Mouse (Mus musculus): Measurements from ENCODE around the gene Igfbpl1. TPM values are rescaled to one million over a fixed set of nuclear protein-coding genes. Genes with fewer than 3 reads are reported as not detected.

Gene Igfbpl1
- polyA plus RNA-seq, 1 experiment from 2014 or later: 0.11 TPM

DNA sequence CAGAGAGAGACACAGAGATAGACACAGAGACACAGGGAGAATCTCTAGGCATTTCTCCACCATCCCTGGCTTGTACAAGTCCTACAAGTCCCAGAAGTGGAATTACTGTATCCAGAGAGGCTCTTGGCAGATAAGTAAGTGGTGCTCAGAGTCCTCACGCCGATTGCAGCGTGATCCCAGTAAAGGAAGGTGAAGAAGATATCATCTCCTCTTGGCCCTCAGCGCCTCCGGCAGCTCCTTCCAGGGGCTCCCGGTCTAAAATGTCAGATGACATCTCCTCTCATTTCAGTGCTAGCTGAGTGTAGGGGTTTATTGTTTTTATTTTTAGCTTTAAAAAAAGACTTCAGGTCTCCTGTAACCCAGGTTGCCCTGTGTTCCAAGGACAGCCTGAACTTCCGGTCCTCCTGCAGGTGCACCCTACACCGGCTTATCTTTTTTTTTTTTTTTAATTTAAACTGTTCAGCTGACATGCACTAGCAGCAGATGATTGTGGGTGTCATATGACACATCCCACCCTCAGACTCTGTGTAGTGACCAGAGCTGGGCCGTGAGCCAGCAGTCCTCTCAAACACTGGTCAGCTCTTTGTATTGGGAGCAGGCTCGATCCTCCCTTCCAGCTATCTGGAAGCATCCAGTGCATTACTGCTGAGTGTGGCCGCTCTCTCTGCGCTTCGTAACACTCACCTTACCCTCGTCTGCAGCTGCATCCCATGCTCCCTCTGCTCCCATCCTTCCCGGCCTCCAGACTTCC, 26.9 kb upstream of the Igfbpl1 start:
- Histone ChIP-seq H3K27me3 (ENCODE audit: insufficient read depth, low read length) (no peaks in the 10 kb centered on the region), H3K27ac (ENCODE audit: low read depth) (no peak overlapping the region), H3K9ac (no peak overlapping the region), H3K4me3 (ENCODE audit: low read depth, low read length) (no peak overlapping the region), H3K36me3 (ENCODE audit: insufficient read depth) (no peaks in the 10 kb centered on the region), H3K4me1 (ENCODE audit: insufficient read depth) (no peaks in the 10 kb centered on the region), H3K4me2 (no peak overlapping the region), H3K9me3 (ENCODE audit: low read depth, low read length) (no peaks in the 10 kb centered on the region)
- 30% methylated on average over 15 of the region's 15 CpGs for WGBS
- no peak for TF ChIP-seq CTCF (IDR thresholded peaks at IDR 0.05; ENCODE audit: low read depth)
- peak; percentile 75; the same call in 1 of the 2 replicates for ATAC-seq (ENCODE audit: insufficient read depth)
- DNase-seq: peak; percentile 85

DNA sequence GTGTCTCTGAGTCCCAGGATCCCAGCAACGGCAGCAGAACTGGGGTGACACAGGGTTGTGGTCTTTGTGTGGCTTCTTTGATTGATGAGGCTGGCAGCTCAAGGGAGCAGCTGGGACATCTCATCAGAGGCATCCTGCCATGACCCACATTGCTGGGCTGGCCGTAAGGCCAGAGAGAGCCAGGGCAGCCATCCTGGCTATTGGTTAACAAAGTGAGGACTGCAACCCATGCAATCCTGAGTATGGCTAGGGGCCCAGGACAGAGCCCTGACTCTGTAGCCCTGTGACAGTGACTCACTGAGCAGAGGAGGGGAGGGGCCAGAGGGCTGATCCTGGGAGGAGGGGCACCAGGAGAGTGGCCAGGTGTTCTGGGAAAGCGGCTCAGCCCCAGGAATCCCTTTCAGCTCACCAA, 24.9 kb upstream of the Igfbpl1 start:
- 19% methylated on average over 3 of the region's 3 CpGs for WGBS
- Histone ChIP-seq H3K36me3 (ENCODE audit: insufficient read depth) (no peaks in the 10 kb centered on the region), H3K9ac (no peak overlapping the region), H3K4me2 (no peak overlapping the region), H3K27ac (ENCODE audit: low read depth) (no peak overlapping the region), H3K27me3 (ENCODE audit: insufficient read depth, low read length) (no peaks in the 10 kb centered on the region), H3K9me3 (ENCODE audit: low read depth, low read length) (no peaks in the 10 kb centered on the region), H3K4me1 (ENCODE audit: insufficient read depth) (no peaks in the 10 kb centered on the region), H3K4me3 (ENCODE audit: low read depth, low read length) (no peak overlapping the region)
- TF ChIP-seq CTCF (IDR thresholded peaks at IDR 0.05; ENCODE audit: low read depth): no peak
- ATAC-seq (ENCODE audit: insufficient read depth) (no peak), DNase-seq (no peak)

DNA sequence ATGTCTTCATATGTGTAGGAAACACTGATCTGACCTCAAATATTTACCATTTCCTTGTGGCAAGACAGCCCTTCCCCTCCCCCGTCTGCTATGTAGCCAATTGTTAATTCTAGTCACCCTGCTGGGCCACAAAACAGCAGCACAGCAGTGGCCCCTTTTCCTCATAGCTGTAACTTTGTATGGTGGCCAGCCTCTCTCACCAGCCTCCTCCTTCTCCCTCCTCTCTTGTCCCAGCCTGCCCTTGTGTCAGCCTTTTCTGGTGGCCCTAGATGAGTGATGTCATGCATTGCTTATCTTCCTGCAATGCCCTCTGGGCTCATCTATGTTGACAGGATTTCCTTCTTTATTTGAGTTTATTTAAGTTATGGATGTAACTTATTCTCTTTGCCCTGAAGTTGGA, 22.7 kb upstream of the Igfbpl1 start:
- Histone ChIP-seq H3K4me1 (ENCODE audit: insufficient read depth) (no peaks in the 10 kb centered on the region), H3K27ac (ENCODE audit: low read depth) (no peak overlapping the region), H3K27me3 (ENCODE audit: insufficient read depth, low read length) (no peaks in the 10 kb centered on the region), H3K9ac (no peak overlapping the region), H3K9me3 (ENCODE audit: low read depth, low read length) (no peaks in the 10 kb centered on the region), H3K36me3 (ENCODE audit: insufficient read depth) (no peaks in the 10 kb centered on the region), H3K4me2 (no peak overlapping the region), H3K4me3 (ENCODE audit: low read depth, low read length) (no peak overlapping the region)
- 64% methylated on average over 1 of the region's 1 CpGs for WGBS
- ATAC-seq (ENCODE audit: insufficient read depth): no peak
- no peak for DNase-seq
- no peak for TF ChIP-seq CTCF (IDR thresholded peaks at IDR 0.05; ENCODE audit: low read depth)

DNA sequence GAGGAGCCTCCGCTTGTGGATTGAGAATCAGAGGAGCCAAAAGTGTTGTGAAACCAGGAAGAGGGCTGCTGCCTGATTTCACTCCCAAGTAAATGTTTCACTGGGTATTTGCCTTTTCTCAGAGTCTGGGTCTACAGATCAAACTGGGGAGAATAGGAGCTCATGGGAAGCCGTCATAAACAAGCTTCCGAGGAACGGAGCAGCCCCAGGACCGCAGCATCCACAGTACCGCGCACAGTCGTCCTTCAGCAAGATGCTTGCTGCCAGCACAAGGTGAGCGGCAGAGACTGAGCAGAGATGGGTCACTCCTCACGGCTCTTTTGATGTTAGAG, 22.1 kb upstream of the Igfbpl1 start:
- Histone ChIP-seq H3K36me3 (ENCODE audit: insufficient read depth) (no peaks in the 10 kb centered on the region), H3K9ac (no peak overlapping the region), H3K27me3 (ENCODE audit: insufficient read depth, low read length) (no peaks in the 10 kb centered on the region), H3K4me1 (ENCODE audit: insufficient read depth) (no peaks in the 10 kb centered on the region), H3K4me3 (ENCODE audit: low read depth, low read length) (no peak overlapping the region), H3K9me3 (ENCODE audit: low read depth, low read length) (no peaks in the 10 kb centered on the region), H3K27ac (ENCODE audit: low read depth) (no peak overlapping the region), H3K4me2 (no peak overlapping the region)
- TF ChIP-seq CTCF (IDR thresholded peaks at IDR 0.05; ENCODE audit: low read depth): no peak
- WGBS: 41% methylated on average over 10 of the region's 10 CpGs
- DNase-seq (no peak), ATAC-seq (ENCODE audit: insufficient read depth) (no peak)

DNA sequence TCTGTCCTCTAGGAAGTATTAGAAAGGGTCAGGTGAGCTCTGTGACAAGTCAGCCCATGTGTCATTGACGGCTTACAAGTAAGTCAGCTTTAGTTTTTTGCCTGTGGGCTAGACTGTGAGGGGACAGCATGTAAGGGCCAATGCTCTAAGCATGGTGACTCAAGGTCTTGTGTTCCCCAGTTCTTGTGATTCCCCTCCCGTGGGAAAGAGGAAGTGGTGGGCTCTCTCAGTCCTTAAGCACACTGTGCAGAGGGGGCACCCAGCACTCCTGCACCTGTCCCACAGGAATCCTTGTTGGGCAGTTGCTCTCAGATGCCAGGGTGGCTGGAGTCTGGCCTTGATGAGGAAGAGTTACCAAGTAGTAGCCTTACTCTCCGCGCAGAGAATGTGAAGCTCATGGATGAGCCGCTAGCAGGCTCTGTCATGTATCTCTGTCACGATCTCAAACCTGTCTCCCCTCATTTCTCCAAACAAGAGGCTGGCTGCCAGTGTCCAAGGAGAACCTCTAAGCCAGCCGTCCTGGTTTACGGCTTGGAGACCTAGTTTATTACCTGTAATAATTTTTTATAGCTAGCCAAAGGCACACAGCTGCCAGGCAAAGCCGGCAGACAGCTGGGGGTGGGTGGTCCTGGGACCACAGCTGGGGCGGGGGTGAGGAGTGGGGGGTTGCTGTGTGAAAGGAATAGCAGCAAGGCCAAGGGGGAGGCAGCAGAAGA, 21.5 kb upstream of the Igfbpl1 start, which contains the start of gene Stra6l:
Gene Stra6l, plus strand, starts transcription at position 556 of the 716 bp plus-strand sequence.
- ATAC-seq (ENCODE audit: insufficient read depth) (no peak), DNase-seq (no peak)
- no peak within 1 kb of the TSS for H3K4me3 ChIP-seq (ENCODE audit: low read depth, low read length)
- H3K27me3 ChIP-seq (ENCODE audit: insufficient read depth, low read length): no peaks in the 10 kb centered on the region
- H3K36me3 ChIP-seq (ENCODE audit: insufficient read depth): no peaks in the 10 kb centered on the region
- no peaks in the 10 kb centered on the region for H3K9me3 ChIP-seq (ENCODE audit: low read depth, low read length)
- H3K4me2 ChIP-seq: no peak within 1 kb of the TSS
- H3K4me1 ChIP-seq (ENCODE audit: insufficient read depth): no peaks in the 10 kb centered on the region
- no peak for TF ChIP-seq CTCF (IDR thresholded peaks at IDR 0.05; ENCODE audit: low read depth)
- 51% methylated on average over 10 of the region's 10 CpGs for WGBS
- H3K27ac ChIP-seq (ENCODE audit: low read depth): no peak within 1 kb of the TSS
- H3K9ac ChIP-seq: no peak within 1 kb of the TSS

DNA sequence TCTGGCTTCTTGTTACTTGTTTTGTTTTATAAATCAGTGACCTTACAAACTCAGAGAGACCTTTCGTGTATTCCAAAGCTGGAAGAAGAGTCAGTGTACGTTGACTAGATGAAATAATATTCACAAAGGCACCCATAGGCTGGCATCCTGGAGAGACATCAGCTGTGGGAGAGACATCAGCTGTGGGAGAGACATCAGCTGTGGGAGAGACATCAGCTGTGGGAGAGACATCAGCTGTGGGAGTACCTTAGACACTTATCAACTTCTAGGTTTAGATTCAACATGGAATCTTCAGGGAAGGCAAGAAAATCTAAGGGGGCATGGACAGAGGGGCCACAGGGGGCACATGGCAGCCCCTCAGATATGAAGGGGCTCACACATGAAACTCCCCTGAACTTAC, 19.5 kb upstream of the Igfbpl1 start:
- Histone ChIP-seq H3K27me3 (ENCODE audit: insufficient read depth, low read length) (no peaks in the 10 kb centered on the region), H3K4me3 (ENCODE audit: low read depth, low read length) (no peak overlapping the region), H3K9ac (no peak overlapping the region), H3K27ac (ENCODE audit: low read depth) (no peak overlapping the region), H3K4me1 (ENCODE audit: insufficient read depth) (no peaks in the 10 kb centered on the region), H3K9me3 (ENCODE audit: low read depth, low read length) (no peaks in the 10 kb centered on the region), H3K36me3 (ENCODE audit: insufficient read depth) (no peaks in the 10 kb centered on the region), H3K4me2 (no peak overlapping the region)
- DNase-seq (no peak), ATAC-seq (ENCODE audit: insufficient read depth) (no peak)
- no peak for TF ChIP-seq CTCF (IDR thresholded peaks at IDR 0.05; ENCODE audit: low read depth)
- WGBS: 86% methylated on average over 2 of the region's 2 CpGs

DNA sequence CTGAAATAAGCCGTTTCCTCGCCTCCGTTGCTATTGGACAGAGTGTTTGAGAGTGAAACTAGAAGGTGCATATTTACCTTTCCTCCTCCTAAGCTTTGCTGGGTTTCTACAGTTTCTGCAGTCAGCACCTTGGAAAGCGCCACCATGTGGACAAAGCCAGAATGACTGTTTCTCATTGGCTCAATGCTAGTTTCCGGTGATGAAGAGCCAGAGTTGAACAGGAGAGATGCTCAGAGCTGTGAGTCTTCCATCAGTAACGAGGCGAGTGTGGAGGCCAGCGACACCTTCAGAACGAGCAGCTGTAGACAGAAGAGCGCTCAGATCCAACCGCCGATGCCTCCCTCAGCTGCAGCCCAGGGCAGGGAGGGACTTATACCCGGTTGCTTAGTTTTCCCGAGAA, 17.6 kb upstream of the Igfbpl1 start:
- no peak overlapping the region for H3K4me2 ChIP-seq
- DNase-seq (peak; percentile 79), ATAC-seq (ENCODE audit: insufficient read depth) (no peak)
- no peak overlapping the region for H3K27ac ChIP-seq (ENCODE audit: low read depth)
- 44% methylated on average over 14 of the region's 14 CpGs for WGBS
- H3K9ac ChIP-seq: no peak overlapping the region
- H3K36me3 ChIP-seq (ENCODE audit: insufficient read depth): no peaks in the 10 kb centered on the region
- peak; percentile 73 for TF ChIP-seq CTCF (IDR thresholded peaks at IDR 0.05; ENCODE audit: low read depth)
- no peaks in the 10 kb centered on the region for H3K27me3 ChIP-seq (ENCODE audit: insufficient read depth, low read length)
- H3K9me3 ChIP-seq (ENCODE audit: low read depth, low read length): no peaks in the 10 kb centered on the region
- H3K4me1 ChIP-seq (ENCODE audit: insufficient read depth): no peaks in the 10 kb centered on the region
- H3K4me3 ChIP-seq (ENCODE audit: low read depth, low read length): no peak overlapping the region

Measured in lung, embryonic 14.5 days (tissue).